Mouse (Mus musculus) kidney, adult 8-10 months (tissue): ENCODE measurements around the gene Usp40.
"Not testable (repeated sequence)": the region's sequence is repeated elsewhere in the genome, so short reads cannot be mapped to it uniquely, and the experiment has no call there.

Experiments used
- DNase-seq, 2 experiments: peaks; one replicate each; pipeline ENCODE4 v3.0.0; 2022

The Usp40 gene

GRCm38 (mm10) chr1:88008211-88008697 lies at the start of gene Usp40:
TSS of gene Usp40 (minus strand) at chr1:88008551.
- peak; percentile 59 to 64 for DNase-seq

GRCm38 (mm10) chr1:88055088-88055487 lies 46.7 kb upstream of the Usp40 start, which contains the start of gene Ugt1a10:
TSS of gene Ugt1a10 (plus strand) at chr1:88055388.
- DNase-seq = no peak

GRCm38 (mm10) chr1:88047408-88047807 lies 39.1 kb upstream of the Usp40 start:
- not testable (repeated sequence) for DNase-seq

GRCm38 (mm10) chr1:88044832-88045437 lies 36.6 kb upstream of the Usp40 start:
- DNase-seq = peak in 1 of 2 experiments; percentile 36

- DNase-seq = peak in 1 of 2 experiments; percentile 34
Measured at GRCm38 (mm10) chr1:88043044-88043443, 34.7 kb upstream of the Usp40 start.

- DNase-seq = not testable (repeated sequence)
Measured at GRCm38 (mm10) chr1:88025244-88025643, 16.9 kb upstream of the Usp40 start.

GRCm38 (mm10) chr1:88015371-88015770 lies 7.0 kb upstream of the Usp40 start:
- DNase-seq = no peak

GRCm38 (mm10) chr1:88014671-88015070 lies 6.3 kb upstream of the Usp40 start:
- no peak for DNase-seq

- no peak for DNase-seq
Measured at GRCm38 (mm10) chr1:88014194-88014593, 5.8 kb upstream of the Usp40 start.

- no peak for DNase-seq
Measured at GRCm38 (mm10) chr1:88013726-88014125, 5.4 kb upstream of the Usp40 start.

GRCm38 (mm10) chr1:88009521-88009920 lies 1.2 kb upstream of the Usp40 start:
- DNase-seq = no peak

GRCm38 (mm10) chr1:88008735-88009134 lies 384 bp upstream of the Usp40 start:
- DNase-seq = no peak

- no peak for DNase-seq
Measured at GRCm38 (mm10) chr1:88007692-88008210, 600 bp downstream of the Usp40 start.

GRCm38 (mm10) chr1:87992716-87993115 lies 15.6 kb downstream of the Usp40 start:
- no peak for DNase-seq

- DNase-seq = no peak
Measured at GRCm38 (mm10) chr1:87982291-87982690, 26.1 kb downstream of the Usp40 start.

GRCm38 (mm10) chr1:87970381-87970780 lies 38.0 kb downstream of the Usp40 start:
- no peak for DNase-seq

- no peak for DNase-seq
Measured at GRCm38 (mm10) chr1:87961459-87962167, 46.7 kb downstream of the Usp40 start.

GRCm38 (mm10) chr1:87960752-87961151 lies 47.6 kb downstream of the Usp40 start:
- no peak for DNase-seq

- DNase-seq = no peak
Measured at GRCm38 (mm10) chr1:87959998-87960431, 48.3 kb downstream of the Usp40 start.

- DNase-seq = no peak
Measured at GRCm38 (mm10) chr1:87959532-87959931, 48.8 kb downstream of the Usp40 start.

GRCm38 (mm10) chr1:87958931-87959330 lies 49.4 kb downstream of the Usp40 start:
- DNase-seq = no peak

GRCm38 (mm10) chr1:87953073-87953472 lies 55.3 kb downstream of the Usp40 start:
- DNase-seq = no peak

- no peak for DNase-seq
Measured at GRCm38 (mm10) chr1:87951641-87952040, 56.7 kb downstream of the Usp40 start.

- DNase-seq = no peak
Measured at GRCm38 (mm10) chr1:87947681-87948091, 60.7 kb downstream of the Usp40 start.
